Mouse (Mus musculus) forebrain, embryonic 11.5 days (tissue): ENCODE results near the gene Pou2f3. TPM values are rescaled to one million over a fixed set of nuclear protein-coding genes. Genes with fewer than 3 reads are reported as not detected.

ENCODE experiments used
- ATAC-seq: fragments of 200-750 bp; cut with Nextera tagmentation; replicated peaks from 2 replicates; pipeline ENCODE4 v1.8.0; 2017; ENCODE audit warnings: moderate TSS enrichment; ENCODE audit not compliant: low FRiP score
- DNase-seq: peaks from one replicate; pipeline ENCODE4 v3.0.0-alpha.2; 2017; ENCODE audit warnings: low spot score
- H3K27ac ChIP-seq: fragments of 300-500 bp; sonication (generic); 2 replicates; pipeline ENCODE4 v1.5.1; 2014; ENCODE audit warnings: low read depth, low read length
- H3K27me3 ChIP-seq: fragments of 300-500 bp; sonication (generic); 2 replicates; pipeline ENCODE4 v1.6.1; 2014; ENCODE audit warnings: mild to moderate bottlenecking, low read length, mixed read lengths; ENCODE audit not compliant: control insufficient read depth, insufficient read depth
- H3K36me3 ChIP-seq: fragments of 300-500 bp; sonication (generic); 2 replicates; pipeline ENCODE4 v1.6.1; 2014; ENCODE audit warnings: mild to moderate bottlenecking, low read length, moderate library complexity, mixed read lengths; ENCODE audit not compliant: control insufficient read depth, insufficient read depth
- H3K4me1 ChIP-seq: fragments of 300-500 bp; sonication (generic); replicated peaks from 2 replicates; pipeline ENCODE4 v1.6.1; 2014; ENCODE audit warnings: low read length, mixed read lengths; ENCODE audit not compliant: control insufficient read depth, insufficient read depth
- H3K4me2 ChIP-seq: fragments of 300-500 bp; sonication (generic); 2 replicates; pipeline ENCODE4 v1.6.1; 2014; ENCODE audit warnings: low read depth, mild to moderate bottlenecking, low read length, moderate library complexity, mixed read lengths; ENCODE audit not compliant: severe bottlenecking
- H3K4me3 ChIP-seq: fragments of 300-500 bp; sonication (generic); 2 replicates; pipeline ENCODE4 v1.5.1; 2014; ENCODE audit warnings: low read depth, low read length
- H3K9ac ChIP-seq: fragments of 300-500 bp; sonication (generic); 2 replicates; pipeline ENCODE4 v1.6.1; 2014; ENCODE audit warnings: low read length
- H3K9me3 ChIP-seq: fragments of 300-500 bp; sonication (generic); 2 replicates; pipeline ENCODE4 v1.6.1; 2016; ENCODE audit warnings: low read length, mixed read lengths; ENCODE audit not compliant: control insufficient read depth
- WGBS: fragments of 180-500 bp; shearing (Covaris S2); extraction: QIAGEN DNeasy Blood & Tissue Kit; methylation state at CpG from one replicate; pipeline ENCODE4 v1.1.7; 2014; 5-methylcytosine and 5-hydroxymethylcytosine counted together
- polyA plus RNA-seq: library from polyadenylated mRNA; unstranded; fragments of >200 nt; fragmentation: Nextera tagmentation; extraction: Ambion mirVana; gene quantifications from 2 replicates; pipeline ENCODE4 v1.2.1, GENCODE M21; 2014

Pou2f3 gene
- polyA plus RNA-seq, 1 experiment from 2014 or later = not detected

DNA sequence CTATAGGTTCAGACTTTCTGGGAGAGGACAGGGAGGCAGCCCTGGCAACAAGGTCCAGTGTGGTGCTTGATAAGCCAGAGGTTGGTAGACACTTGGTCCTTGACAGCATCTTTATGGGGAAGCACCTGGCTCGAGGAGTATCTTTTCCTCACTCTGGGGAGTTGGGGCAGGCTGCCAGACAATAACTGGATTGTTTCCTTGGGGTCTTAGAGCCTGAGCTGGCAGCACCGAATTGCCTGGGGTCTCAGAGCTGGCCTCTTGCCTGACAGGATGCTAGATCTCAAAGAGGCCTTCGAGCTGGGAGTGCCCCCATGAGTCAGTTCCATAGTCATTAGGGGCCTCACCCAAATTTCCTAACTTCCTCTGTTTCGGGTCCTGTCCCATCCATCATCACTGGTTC lies 31.1 kb upstream of the Pou2f3 start:
- ATAC-seq (no peak), DNase-seq (no peak)
- no peak overlapping the region for H3K4me2 ChIP-seq
- H3K9me3 ChIP-seq = no peaks in the 10 kb centered on the region
- H3K27me3 ChIP-seq = peaks cover 2% of the 10 kb centered on the region; the same call in 1 of the 2 replicates
- H3K27ac ChIP-seq = no peak overlapping the region
- peaks cover 10% of the 10 kb centered on the region; the same call in 1 of the 2 replicates for H3K4me1 ChIP-seq
- no peak overlapping the region for H3K9ac ChIP-seq
- no peaks in the 10 kb centered on the region for H3K36me3 ChIP-seq
- WGBS = 54% methylated on average over 4 of the region's 4 CpGs
- H3K4me3 ChIP-seq = no peak overlapping the region

DNA sequence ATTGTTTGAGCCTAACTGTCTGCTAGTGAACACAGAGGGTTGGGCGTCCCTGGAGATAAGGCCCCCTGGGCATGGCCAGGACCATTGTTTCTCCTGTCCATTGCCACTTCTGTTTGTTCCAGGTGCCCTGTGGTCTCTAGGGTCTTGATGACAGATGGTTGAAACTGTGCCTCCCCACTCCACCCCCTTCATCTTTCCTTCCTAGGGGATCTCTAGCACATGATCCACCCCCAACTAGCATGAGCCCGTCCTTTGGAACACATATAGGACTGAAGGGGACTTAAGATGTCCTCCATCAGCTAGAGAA lies 30.4 kb upstream of the Pou2f3 start:
- Histone ChIP-seq H3K9ac (peak overlapping the region; percentile 73), H3K36me3 (no peaks in the 10 kb centered on the region), H3K27me3 (peaks cover 2% of the 10 kb centered on the region; the same call in 1 of the 2 replicates), H3K4me3 (no peak overlapping the region), H3K9me3 (no peaks in the 10 kb centered on the region), H3K4me1 (peaks cover 10% of the 10 kb centered on the region; the same call in 1 of the 2 replicates), H3K4me2 (peak overlapping the region; percentile 78), H3K27ac (peak overlapping the region; percentile 81)
- ATAC-seq = no peak
- no peak for DNase-seq
- 21% methylated on average over 2 of the region's 2 CpGs for WGBS

DNA sequence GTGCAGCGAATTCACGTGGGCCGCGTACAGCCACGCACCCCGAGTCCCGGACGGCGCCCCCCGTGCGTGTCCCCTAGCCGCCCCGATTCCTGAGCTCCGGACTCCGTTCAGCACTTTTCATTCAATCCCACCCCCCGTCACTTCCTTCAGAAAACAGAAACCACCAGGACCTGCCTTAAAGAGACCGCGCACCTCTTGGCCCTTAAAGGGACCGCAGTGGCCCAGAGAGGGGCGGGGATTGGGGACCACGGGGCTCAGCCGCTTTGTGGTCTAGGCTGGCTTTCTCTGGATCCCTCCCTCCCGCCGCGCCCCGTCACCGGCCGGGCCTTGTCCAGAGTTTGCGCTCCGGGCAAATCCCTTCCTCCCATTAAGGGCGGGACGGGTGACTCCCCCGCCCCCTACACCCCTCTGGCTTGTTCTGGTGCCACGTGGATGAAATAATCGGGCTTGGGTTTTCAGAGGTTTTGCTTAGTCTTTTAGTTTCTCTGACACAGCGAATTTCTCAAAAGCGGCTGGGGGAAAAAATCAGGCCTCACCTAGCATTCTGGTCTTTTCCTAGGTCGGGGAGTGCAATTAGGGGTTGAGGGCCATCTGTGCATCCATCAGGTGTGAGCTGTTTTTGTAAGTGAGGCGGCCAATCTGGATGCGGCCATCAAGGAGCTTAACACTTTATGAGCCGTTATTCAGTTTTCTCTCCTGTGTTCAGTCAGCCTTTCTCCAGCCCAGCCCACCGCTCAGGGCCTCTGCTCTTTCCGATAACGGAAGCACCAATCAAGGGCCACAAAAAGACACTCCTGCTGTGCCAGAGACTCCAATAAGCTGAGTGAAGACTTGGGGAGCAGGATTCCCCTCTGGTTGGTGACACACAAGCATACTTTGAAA lies 29.8 kb upstream of the Pou2f3 start, which contains the start of gene Oaf:
Gene Oaf (minus strand): TSS at position 200 of the 882 bp plus-strand sequence.
- under 1% methylated on average over 43 of the region's 44 CpGs for whole genome bisulfite sequencing
- peak; percentile 92 for ATAC-seq
- Histone ChIP-seq H3K9ac (peak within 1 kb of the TSS; percentile 73), H3K9me3 (no peaks in the 10 kb centered on the region), H3K27me3 (peaks cover 2% of the 10 kb centered on the region; the same call in 1 of the 2 replicates), H3K4me3 (peak within 1 kb of the TSS; percentile 74), H3K27ac (peak within 1 kb of the TSS; percentile 81), H3K4me2 (peak within 1 kb of the TSS; percentile 78), H3K4me1 (peaks cover 10% of the 10 kb centered on the region; the same call in 1 of the 2 replicates), H3K36me3 (no peaks in the 10 kb centered on the region)
- DNase-seq = peak; percentile 94

DNA sequence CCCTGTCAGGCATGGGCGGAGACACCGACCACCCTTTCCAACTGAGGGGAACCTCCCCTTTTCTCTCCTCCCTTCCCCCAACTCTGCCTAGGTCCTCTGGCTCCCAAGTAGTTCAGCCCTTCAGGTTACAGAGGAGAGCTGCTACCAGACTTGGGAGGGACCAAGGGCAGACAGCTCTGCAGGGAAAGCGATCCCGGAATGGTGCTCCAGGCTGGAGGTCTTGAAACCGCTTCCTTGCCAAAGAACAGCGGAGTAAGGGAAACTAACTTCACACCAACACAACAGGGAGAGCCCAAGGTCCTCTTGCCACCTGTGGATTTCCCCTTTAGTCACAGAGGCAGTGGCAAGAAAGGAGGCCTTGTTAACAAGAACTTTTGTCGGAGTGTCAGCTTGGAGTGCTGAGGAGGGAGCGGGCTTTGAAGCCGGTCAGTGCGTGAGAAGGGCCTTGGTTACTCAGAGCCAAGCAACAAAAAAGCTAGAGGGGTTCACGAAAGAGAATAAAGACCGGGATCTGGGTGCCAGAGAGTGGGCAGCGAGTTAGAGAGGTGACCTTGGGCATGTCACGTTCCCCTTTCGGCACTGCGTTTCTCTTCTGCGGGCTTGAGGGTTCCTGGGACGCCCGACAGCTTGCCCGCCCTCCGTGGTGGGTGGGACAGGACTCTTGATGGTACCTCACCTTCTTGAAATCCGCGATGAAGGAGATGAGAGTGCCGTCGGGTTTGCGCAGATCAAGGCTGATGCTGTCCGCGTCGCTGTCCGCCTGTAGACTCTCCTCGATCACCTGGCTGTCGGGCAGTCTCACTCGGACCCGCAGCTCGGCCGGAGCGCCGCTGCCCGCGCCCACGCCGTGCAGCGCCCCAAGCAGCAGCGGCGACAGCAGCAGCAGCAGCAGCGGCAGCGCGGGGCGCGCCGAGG lies 28.7 kb upstream of the Pou2f3 start:
- no peaks in the 10 kb centered on the region for H3K36me3 ChIP-seq
- H3K27me3 ChIP-seq = peaks cover 2% of the 10 kb centered on the region; the same call in 1 of the 2 replicates
- peaks cover 10% of the 10 kb centered on the region; the same call in 1 of the 2 replicates for H3K4me1 ChIP-seq
- H3K27ac ChIP-seq = peak overlapping the region; percentile 81
- H3K9ac ChIP-seq = peak overlapping the region; percentile 73
- no peaks in the 10 kb centered on the region for H3K9me3 ChIP-seq
- peak; percentile 70 for DNase-seq
- ATAC-seq = peak; percentile 28; the same call in 1 of the 2 replicates
- peak overlapping the region; percentile 74 for H3K4me3 ChIP-seq
- H3K4me2 ChIP-seq = peak overlapping the region; percentile 78
- 0% methylated on average over 51 of the region's 51 CpGs for WGBS

DNA sequence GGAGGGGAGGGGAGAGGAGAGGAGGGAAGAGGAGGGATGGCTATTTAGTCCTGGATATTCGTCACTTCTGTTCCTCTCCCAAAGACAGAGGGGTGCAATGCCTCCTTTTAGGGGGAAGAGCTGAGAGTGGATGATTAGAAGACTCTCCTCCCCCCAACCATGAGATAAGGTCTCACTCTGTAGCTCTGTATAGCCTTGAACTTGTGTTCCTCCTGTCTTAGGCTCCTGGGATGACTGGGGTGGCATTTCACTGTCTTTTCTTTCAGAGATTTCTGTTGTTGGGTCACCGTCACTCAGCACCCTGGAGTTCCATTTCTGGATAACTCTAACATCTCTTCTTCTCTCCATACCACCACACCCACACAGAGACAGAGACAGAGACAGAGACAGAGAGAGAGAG lies 28.0 kb upstream of the Pou2f3 start:
- Histone ChIP-seq H3K4me3 (peak overlapping the region; percentile 74), H3K4me2 (peak overlapping the region; percentile 78), H3K9ac (no peak overlapping the region; the same call in 1 of the 2 replicates), H3K9me3 (no peaks in the 10 kb centered on the region), H3K36me3 (no peaks in the 10 kb centered on the region), H3K27me3 (peaks cover 2% of the 10 kb centered on the region; the same call in 1 of the 2 replicates), H3K27ac (no peak overlapping the region), H3K4me1 (peaks cover 10% of the 10 kb centered on the region; the same call in 1 of the 2 replicates)
- DNase-seq (no peak), ATAC-seq (no peak)
- 24% methylated on average over 2 of the region's 2 CpGs for WGBS

DNA sequence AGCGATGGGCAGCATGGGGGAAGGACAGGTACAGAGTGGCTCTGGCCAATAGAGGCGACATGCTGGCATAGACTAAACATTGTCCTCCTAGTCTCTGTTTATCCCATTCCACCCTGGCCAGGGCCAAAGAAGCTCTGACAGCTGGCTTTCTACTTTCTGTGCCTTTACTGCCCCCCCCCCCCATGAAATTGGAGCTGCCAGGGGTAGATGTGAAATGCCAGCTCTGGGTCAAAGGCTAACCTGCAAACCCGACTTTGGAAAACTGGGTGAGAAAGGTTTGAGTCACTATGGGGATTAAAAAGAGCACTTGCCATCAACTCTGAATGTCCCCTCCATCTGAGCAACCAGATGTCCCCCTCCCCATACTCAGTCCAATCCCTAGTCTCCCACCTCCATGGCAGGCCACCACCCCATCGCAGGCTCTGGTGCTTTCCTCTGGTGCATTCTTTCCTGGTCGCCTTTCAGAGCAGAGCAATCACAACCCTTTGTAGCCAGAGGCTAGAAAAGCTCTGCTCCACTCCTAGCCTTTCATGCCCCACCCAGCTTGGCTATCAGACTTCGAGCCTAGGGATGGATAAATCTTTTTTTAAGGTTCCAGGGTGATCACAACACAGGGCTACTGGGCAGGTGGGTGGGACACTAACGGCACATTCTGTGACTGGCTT lies 27.1 kb upstream of the Pou2f3 start:
- Histone ChIP-seq H3K4me3 (peak overlapping the region; percentile 74; the same call in 1 of the 2 replicates), H3K9me3 (no peaks in the 10 kb centered on the region), H3K36me3 (no peaks in the 10 kb centered on the region), H3K27ac (no peak overlapping the region), H3K27me3 (peaks cover 2% of the 10 kb centered on the region; the same call in 1 of the 2 replicates), H3K4me2 (peak overlapping the region; percentile 78), H3K9ac (no peak overlapping the region), H3K4me1 (peaks cover 10% of the 10 kb centered on the region; the same call in 1 of the 2 replicates)
- 46% methylated on average over 7 of the region's 7 CpGs for WGBS
- DNase-seq (no peak), ATAC-seq (no peak)

DNA sequence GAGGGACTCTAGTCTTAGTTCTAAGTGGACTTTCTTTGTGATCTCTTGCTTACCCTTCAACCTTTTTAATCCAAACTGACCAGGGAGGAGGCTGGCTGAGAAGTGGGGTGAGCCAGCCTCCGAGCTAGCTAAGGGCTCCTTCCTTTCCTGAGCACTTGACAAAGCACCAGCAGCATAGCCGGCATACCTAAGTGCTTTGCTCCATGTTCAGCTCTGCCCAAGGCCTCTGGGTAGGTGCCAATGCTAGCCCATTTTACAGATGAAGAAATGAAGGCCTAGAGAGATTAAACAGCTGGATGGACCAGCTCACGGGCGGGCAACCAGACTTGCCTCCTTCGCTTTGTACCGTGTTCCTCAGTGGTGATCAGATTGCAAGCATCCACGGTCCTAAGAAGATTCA lies 26.4 kb upstream of the Pou2f3 start:
- Histone ChIP-seq H3K27ac (no peak overlapping the region), H3K27me3 (peaks cover 2% of the 10 kb centered on the region; the same call in 1 of the 2 replicates), H3K36me3 (no peaks in the 10 kb centered on the region), H3K9ac (no peak overlapping the region), H3K4me3 (no peak overlapping the region), H3K9me3 (no peaks in the 10 kb centered on the region), H3K4me1 (peaks cover 14% of the 10 kb centered on the region; the same call in 1 of the 2 replicates), H3K4me2 (no peak overlapping the region)
- ATAC-seq (no peak), DNase-seq (no peak)
- 88% methylated on average over 7 of the region's 7 CpGs for WGBS

DNA sequence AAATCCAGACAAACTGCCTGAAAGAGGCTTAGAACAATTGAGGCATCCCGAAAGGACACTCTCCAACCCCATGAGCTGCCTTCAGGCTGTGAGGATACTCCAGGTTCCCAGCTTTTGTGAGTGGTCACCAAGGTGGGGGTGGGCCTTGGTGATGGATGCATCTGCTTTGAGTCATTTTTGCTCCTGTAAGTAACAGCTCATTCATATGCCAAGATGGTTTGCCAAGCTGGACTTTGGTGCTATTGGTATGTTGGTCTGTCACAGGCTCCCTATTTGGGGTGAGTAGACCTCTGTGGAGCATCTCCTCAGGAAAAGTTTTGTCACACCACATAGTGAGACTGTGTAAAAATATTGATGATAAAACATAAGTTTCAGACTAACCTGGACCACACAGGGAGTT lies 25.9 kb upstream of the Pou2f3 start:
- Histone ChIP-seq H3K4me1 (peaks cover 13% of the 10 kb centered on the region; the same call in 1 of the 2 replicates), H3K9ac (no peak overlapping the region), H3K27me3 (peaks cover 2% of the 10 kb centered on the region; the same call in 1 of the 2 replicates), H3K9me3 (no peaks in the 10 kb centered on the region), H3K36me3 (no peaks in the 10 kb centered on the region), H3K4me2 (no peak overlapping the region), H3K27ac (no peak overlapping the region), H3K4me3 (no peak overlapping the region)
- ATAC-seq (no peak), DNase-seq (no peak)
- WGBS = 81% methylated on average over 1 of the region's 1 CpGs
